Mouse (Mus musculus) lung, postnatal 36 days (tissue): ENCODE data around the gene Gm10974.

Source experiments
- DNase-seq: peaks from one replicate; pipeline ENCODE4 v3.0.0; 2022; ENCODE audit warnings: mixed read lengths

Gm10974 gene

DNA sequence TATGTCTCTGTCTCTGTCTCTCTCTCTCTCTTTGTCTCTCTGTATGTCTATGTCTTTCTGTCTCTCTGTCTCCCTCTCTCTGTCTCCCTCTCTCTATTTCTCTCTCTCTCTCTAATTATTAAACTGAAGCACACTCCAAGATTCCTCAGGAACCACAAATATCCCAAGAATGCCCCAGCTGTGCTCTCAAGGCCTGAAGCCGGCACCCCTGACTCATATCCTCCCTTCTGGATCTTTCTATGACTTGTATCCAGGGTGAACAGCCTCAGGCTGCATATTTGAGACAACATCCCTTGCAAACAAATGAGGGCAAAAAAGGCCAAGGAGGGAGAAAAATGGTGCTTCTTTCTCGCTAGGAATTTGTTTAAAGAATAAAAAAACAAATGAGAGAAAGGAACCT lies at the start of gene Gm10974:
Gene Gm10974 (plus strand): TSS at position 2 of the 400 bp plus-strand sequence.
- peak; percentile 79 for DNase-seq

DNA sequence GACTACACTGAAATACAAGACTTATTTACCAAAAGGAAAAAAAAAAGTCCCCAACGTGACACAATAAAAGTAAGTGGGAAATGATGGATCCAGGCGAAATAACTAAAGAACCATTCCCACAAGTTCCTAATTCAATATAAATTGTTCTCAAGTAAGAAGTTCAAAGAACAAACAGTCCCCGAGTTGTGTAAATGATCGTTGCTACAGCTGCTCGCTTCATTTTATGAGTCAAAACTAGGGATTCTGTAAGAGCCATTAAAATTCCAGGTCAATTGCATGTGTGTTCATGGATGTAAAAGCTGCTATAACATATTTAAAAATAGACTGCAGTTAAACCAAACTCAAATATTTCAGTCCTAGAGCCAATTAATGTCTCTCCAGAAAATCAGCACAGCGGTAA lies 47.6 kb upstream of the Gm10974 start:
- no peak for DNase-seq

DNA sequence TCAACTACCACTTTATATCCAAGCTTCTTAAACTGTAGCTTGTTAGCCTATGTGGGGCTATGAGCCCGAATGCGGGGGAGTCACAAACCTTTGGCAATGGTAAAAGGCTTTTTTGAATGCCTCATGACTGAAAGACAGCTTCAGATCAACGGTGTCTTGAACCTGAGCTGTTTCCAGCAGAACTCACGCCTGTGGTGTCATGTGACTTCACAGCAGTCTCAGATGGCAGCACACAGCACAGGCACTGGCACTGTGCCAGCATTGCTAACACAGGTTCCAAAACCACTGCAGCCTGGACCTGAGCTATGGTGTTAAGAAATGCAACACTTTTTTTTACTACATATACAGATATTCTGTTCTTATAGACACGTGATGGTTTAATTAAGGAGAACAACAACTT lies 44.7 kb upstream of the Gm10974 start:
- DNase-seq = peak; percentile 56

- peak; percentile 62 for DNase-seq
These were observed 42.3 kb upstream of the Gm10974 start for GRCm38 (mm10) chr7:66323252-66324015.

- DNase-seq = peak; percentile 72
These were observed 40.2 kb upstream of the Gm10974 start for GRCm38 (mm10) chr7:66325419-66326053.

GRCm38 (mm10) chr7:66327516-66327915 lies 38.2 kb upstream of the Gm10974 start:
- no peak for DNase-seq

DNA sequence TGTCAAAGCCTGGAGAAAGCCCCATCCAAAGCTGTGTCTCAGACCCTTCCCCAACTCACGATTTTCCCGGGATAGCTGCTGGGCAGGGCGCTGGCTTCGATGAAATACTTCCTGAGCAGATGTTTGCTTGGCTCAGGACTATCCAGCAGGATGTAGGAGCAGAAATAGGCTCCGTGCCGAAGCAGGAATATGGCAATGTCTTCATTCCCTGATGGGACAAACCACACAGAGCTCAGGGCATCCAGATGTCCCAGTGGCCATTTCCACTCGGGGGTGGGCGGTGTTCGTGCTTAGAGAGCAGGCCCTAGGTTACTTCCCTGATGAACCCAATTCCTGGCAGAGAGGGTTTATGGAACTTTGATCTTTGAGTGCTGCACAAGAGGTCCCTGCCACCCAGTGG lies 35.1 kb upstream of the Gm10974 start:
- DNase-seq = no peak

GRCm38 (mm10) chr7:66332340-66332739 lies 33.4 kb upstream of the Gm10974 start:
- DNase-seq = peak; percentile 51

GRCm38 (mm10) chr7:66333906-66334500 lies 31.7 kb upstream of the Gm10974 start:
- DNase-seq = no peak

DNA sequence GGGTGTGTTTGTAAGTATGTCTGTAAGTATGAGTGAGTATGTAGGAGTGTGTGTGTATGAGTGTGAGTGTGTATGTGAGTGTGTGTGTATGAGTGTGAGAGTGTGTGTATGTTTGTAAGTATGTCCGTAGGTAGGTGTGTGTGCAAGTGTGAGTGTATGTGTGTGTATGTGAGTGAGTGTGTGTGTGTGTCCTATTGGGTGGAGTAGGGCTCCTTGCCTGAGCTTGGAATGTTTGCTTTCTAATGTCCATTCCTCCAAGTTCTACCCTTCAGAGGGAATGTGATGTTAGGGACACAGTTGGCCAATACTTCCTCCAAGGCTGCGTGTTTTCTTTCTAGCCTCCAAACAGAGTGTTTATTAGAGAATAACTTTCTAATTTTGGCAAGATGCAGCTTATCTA lies 28.8 kb upstream of the Gm10974 start:
- DNase-seq = peak; percentile 30

DNA sequence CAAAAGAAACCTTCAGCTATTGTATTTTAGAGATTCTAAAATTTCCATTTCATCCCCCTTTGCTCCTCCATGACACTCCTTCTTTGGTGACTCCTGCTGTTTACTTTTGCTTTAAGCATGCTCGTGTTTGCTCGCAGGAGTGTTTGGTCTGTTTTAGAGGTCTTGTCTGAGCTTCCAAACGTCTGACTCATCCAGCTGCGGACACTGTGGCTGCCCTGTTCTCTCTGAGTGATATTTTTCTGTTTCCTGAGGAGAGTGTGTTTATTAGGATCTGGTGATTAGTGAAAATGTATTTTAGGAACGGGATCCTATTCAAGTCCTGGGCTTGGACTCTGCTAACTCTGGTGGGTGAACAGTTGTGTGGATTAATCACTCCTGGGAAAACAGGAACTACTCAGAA lies 26.1 kb upstream of the Gm10974 start:
- DNase-seq = peak; percentile 82

- no peak for DNase-seq
These were observed 25.7 kb upstream of the Gm10974 start for GRCm38 (mm10) chr7:66340044-66340443.

GRCm38 (mm10) chr7:66342323-66342722 lies 23.4 kb upstream of the Gm10974 start:
- peak; percentile 93 for DNase-seq

DNA sequence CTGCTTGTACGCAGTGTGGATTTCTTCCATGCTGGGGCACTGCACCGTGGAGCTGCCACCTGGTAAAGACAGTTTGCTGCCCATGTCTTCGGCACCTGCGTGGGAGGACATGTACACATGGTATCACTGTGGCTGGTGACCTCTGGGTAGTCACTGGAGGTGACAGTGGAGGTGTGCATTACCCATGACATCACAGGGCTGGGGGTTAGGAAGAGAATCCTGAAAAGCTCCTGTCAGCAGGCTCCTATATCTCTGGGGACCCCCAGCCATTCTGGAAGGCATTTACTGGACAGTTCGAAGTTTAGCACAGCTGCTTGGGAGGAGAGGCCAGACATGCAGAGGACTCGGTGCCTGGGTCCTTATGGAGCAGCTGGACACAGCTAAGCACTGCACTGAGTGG lies 22.9 kb upstream of the Gm10974 start:
- DNase-seq = no peak

- DNase-seq = no peak
These were observed 22.4 kb upstream of the Gm10974 start for GRCm38 (mm10) chr7:66343307-66343706.

DNA sequence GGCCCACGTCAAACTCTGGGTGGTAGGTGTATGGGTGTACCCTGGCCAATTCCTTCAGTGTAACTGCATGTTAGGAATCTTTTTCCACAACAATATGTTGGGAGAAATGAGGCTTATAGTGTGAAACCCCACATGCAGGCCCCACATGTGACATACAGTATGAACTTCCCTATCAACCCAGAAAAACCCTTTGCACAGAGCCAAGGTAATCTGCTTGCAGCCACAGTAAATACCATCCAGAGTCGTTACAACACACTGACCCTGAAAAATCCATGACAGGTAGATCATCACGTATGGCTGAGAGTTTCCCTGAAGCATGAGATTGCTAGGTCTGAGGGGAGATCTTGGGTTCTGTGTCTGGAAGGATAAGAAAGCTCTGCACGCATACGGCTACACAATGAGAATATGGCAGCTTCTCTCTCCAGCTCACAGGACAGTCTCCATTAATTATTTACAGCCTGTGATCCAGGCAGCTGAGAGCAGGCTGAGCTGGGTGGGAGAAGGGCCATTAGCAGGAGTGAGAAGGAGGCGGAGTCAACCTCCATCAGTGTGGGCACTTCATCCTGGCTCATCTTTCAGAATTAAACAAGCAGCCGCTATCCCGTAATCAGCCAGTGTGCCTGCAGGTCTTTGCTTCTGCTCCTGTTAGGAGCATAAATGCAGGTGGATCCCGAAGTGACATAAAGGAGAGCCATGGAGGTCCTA lies 18.6 kb upstream of the Gm10974 start:
- DNase-seq = no peak

DNA sequence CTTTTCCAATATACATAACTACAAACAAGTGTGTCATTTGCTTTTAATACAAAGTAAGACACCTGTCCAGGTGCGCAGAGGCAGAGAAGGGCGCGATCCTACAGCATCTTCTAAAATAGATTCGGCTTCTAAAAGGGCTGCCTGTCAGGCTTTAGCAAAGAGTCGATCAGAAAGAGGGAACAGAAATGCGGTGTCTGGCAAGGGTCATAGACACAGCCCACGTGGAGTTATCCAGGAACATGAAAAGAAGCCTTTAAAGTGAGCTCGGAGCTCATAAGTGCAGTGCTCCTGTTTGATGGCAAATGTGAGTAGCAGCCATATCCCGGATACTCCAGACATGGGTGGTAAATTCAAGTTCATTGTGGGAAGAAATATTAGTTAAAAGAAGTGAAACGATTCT lies 17.1 kb upstream of the Gm10974 start:
- no peak for DNase-seq

DNA sequence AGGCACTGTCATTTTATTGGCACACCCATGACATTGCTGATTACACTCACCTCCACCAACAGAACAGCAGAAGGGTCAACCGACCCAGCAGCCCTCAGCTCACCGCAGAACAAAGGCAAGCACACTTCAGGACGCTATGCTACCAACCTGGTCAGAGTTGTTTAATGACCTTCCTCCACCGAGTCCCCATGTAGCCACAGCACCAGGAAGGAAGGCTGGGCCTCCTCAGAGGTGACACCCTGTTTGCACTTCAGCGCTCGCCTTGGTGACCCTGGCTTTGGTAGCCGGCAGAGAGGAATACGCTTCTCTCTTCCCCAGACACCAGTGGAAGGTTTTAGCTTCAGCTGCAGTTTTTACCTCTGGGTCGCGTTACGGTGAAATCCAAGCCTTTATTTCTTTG lies 16.0 kb upstream of the Gm10974 start:
- DNase-seq = no peak

- no peak for DNase-seq
These were observed 14.6 kb upstream of the Gm10974 start for GRCm38 (mm10) chr7:66351074-66351473.

GRCm38 (mm10) chr7:66354911-66355310 lies 10.8 kb upstream of the Gm10974 start:
- no peak for DNase-seq

GRCm38 (mm10) chr7:66355791-66356522 lies 9.7 kb upstream of the Gm10974 start:
- DNase-seq = peak; percentile 41

DNA sequence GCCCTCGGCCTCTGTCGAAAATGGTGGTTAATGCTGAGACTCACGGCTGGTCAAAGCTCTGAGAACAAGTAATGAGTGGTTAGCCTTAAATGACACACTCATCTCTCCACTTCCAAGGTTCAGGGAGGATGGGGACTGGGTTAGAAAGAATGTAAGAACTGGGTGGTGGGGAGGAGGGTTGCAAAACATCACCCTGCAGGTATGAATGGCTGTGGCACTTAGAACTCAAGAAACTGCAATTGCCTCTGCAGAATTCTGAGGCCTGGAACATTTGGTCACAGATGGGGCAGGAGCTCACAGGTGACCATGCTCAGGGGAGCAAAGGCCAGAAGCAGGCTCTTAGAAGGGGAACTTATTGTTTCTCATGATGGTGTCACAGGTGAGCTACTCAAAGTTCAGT lies 7.2 kb upstream of the Gm10974 start:
- no peak for DNase-seq

GRCm38 (mm10) chr7:66359044-66359443 lies 6.7 kb upstream of the Gm10974 start:
- no peak for DNase-seq
